Mouse (Mus musculus): ENCODE data around the gene Pla2g15. TPM values are rescaled to one million over a fixed set of nuclear protein-coding genes. Genes with fewer than 3 reads are reported as not detected.

Gene Pla2g15
- polyA plus RNA-seq, 1 experiment from 2014 or later: 8.8 TPM

DNA sequence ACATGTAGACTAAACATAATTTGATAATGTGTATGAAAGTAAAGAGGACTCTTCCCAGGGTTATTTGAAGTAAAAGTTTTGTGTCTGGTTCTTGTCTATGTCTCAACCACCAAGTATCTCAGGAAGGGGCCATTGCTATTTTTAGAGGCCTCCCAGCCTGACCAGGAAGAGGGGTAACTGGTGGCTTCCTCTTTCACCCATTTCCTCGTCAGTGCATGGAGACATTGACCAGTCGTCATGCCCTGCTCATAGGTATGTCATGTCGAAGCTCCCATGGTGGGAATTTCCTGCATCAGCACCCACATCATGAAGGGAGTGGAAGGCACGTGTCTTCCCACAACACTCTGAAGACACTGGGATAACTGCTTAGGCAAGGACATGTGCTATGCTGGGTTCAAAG is 2.7 kb downstream of the Pla2g15 start:
- H3K27ac ChIP-seq (ENCODE audit: low read length): no peak overlapping the region
- H3K4me3 ChIP-seq (ENCODE audit: low read depth, low read length): no peak overlapping the region
- H3K4me2 ChIP-seq (ENCODE audit: low read depth, low read length): no peak overlapping the region
- H3K9ac ChIP-seq (ENCODE audit: low read depth, low read length): no peak overlapping the region
- ATAC-seq (ENCODE audit: low read depth): no peak
- peaks cover 15% of the 10 kb centered on the region for H3K4me1 ChIP-seq (ENCODE audit: control insufficient read depth, low read depth, low read length)
- 16% methylated on average over 4 of the region's 4 CpGs for WGBS (ENCODE audit: insufficient replicate concordance)
- no peaks in the 10 kb centered on the region for H3K27me3 ChIP-seq (ENCODE audit: control insufficient read depth, insufficient read depth, low read depth, low read length)
- no peaks in the 10 kb centered on the region for H3K9me3 ChIP-seq (replicated peaks; ENCODE audit: control insufficient read depth, low read length)
- no peaks in the 10 kb centered on the region for H3K36me3 ChIP-seq (ENCODE audit: control insufficient read depth, insufficient read depth)

DNA sequence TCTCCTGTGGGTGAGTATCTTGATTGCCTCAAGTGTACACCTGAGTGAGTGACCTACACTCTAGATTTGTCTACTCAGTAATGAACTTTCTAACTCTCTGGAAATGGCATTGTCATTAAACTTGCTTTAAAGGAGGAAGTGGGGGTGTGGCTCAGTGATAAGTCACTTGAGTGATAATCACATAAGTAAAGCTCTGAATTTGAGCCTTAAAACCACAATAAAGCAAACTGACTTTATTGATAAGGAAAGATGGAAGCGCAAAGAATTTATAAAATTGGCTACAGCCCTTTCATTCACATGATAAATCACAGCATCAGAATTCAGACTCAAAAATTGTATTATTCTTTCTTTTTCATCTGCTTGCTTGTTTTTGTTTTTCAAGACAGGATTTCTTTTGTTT is 7.2 kb downstream of the Pla2g15 start:
- no peak for ATAC-seq (ENCODE audit: low read depth)
- no peak overlapping the region for H3K4me3 ChIP-seq (ENCODE audit: low read depth, low read length)
- peaks cover 6% of the 10 kb centered on the region for H3K4me1 ChIP-seq (ENCODE audit: control insufficient read depth, low read depth, low read length)
- no peaks in the 10 kb centered on the region for H3K9me3 ChIP-seq (replicated peaks; ENCODE audit: control insufficient read depth, low read length)
- no peaks in the 10 kb centered on the region for H3K27me3 ChIP-seq (ENCODE audit: control insufficient read depth, insufficient read depth, low read depth, low read length)
- no peak overlapping the region for H3K4me2 ChIP-seq (ENCODE audit: low read depth, low read length)
- no peak overlapping the region for H3K27ac ChIP-seq (ENCODE audit: low read length)
- no peak overlapping the region for H3K9ac ChIP-seq (ENCODE audit: low read depth, low read length)
- no peaks in the 10 kb centered on the region for H3K36me3 ChIP-seq (ENCODE audit: control insufficient read depth, insufficient read depth)
- WGBS (ENCODE audit: insufficient replicate concordance): 26% methylated on average over 1 of the region's 1 CpGs

DNA sequence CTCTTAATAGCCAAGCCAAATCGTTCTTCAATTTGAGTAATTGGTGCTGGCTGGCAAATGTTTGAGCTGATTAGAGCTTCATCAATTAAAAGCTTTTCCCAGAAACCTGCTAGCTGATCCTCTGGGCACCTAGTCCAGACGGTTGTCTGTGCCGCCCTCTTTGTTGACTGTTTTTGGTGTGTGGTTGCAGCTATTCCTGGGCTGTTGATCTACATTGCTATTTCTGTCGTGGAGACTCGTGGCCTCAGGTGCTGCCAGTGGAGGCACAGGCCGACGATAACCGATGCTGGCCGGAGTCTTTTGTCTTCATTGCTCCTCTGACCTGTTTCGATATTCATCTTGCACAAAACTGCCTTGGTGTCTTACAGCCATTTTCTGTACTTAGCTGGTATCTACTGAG is 8.2 kb downstream of the Pla2g15 start:
- Histone ChIP-seq H3K27me3 (ENCODE audit: control insufficient read depth, insufficient read depth, low read depth, low read length) (no peaks in the 10 kb centered on the region), H3K27ac (ENCODE audit: low read length) (no peak overlapping the region), H3K36me3 (ENCODE audit: control insufficient read depth, insufficient read depth) (no peaks in the 10 kb centered on the region), H3K4me2 (ENCODE audit: low read depth, low read length) (no peak overlapping the region), H3K4me3 (ENCODE audit: low read depth, low read length) (no peak overlapping the region), H3K9ac (ENCODE audit: low read depth, low read length) (no peak overlapping the region), H3K9me3 (replicated peaks; ENCODE audit: control insufficient read depth, low read length) (no peaks in the 10 kb centered on the region), H3K4me1 (ENCODE audit: control insufficient read depth, low read depth, low read length) (peaks cover 3% of the 10 kb centered on the region)
- no peak for ATAC-seq (ENCODE audit: low read depth)
- WGBS (ENCODE audit: insufficient replicate concordance): 80% methylated on average over 10 of the region's 10 CpGs

DNA sequence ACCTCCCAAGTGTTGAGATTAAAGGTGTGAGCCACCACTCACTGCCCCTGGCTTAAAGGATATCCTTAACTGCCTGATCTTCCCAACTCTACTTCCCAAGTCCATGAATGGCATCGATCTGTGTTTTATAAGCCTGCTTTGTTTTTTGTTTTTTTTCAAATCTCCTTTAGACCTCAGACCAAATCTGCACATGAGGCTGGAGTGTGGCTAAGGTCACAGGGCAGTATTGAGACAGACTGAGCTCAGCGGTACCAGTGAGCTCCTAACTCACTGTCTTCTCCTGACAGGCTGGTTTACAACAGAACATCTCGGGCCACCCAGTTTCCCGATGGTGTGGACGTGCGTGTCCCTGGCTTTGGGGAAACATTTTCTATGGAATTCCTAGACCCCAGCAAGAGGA is 9.7 kb downstream of the Pla2g15 start:
- Histone ChIP-seq H3K27ac (ENCODE audit: low read length) (no peak overlapping the region), H3K4me2 (ENCODE audit: low read depth, low read length) (no peak overlapping the region), H3K4me1 (ENCODE audit: control insufficient read depth, low read depth, low read length) (no peaks in the 10 kb centered on the region), H3K9ac (ENCODE audit: low read depth, low read length) (no peak overlapping the region), H3K4me3 (ENCODE audit: low read depth, low read length) (no peak overlapping the region), H3K36me3 (ENCODE audit: control insufficient read depth, insufficient read depth) (no peaks in the 10 kb centered on the region), H3K9me3 (replicated peaks; ENCODE audit: control insufficient read depth, low read length) (no peaks in the 10 kb centered on the region), H3K27me3 (ENCODE audit: control insufficient read depth, insufficient read depth, low read depth, low read length) (no peaks in the 10 kb centered on the region)
- no peak for ATAC-seq (ENCODE audit: low read depth)
- WGBS (ENCODE audit: insufficient replicate concordance): 83% methylated on average over 6 of the region's 6 CpGs

DNA sequence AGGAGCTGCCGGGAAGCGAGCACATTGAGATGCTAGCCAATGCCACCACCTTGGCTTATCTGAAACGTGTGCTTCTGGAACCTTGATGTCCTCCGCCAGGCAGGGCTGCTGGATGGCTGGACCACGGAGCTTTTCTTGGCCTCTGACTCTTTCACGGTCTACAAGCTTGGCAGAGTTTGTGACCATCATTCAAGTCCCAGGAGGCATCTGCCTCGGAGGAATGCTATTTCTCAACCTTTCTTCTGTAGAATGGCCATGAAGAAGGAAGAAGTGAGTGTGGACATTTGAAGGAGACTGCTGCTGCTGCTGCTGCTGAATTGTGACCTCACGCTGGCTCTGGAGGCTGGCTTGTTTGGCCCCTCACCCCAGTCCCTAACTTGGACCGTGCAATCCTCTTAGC is 13.1 kb downstream of the Pla2g15 start:
- 79% methylated on average over 9 of the region's 9 CpGs for WGBS (ENCODE audit: insufficient replicate concordance)
- H3K27me3 ChIP-seq (ENCODE audit: control insufficient read depth, insufficient read depth, low read depth, low read length): peaks cover 3% of the 10 kb centered on the region; the same call in 1 of the 2 replicates
- H3K9me3 ChIP-seq (replicated peaks; ENCODE audit: control insufficient read depth, low read length): no peaks in the 10 kb centered on the region
- H3K27ac ChIP-seq (ENCODE audit: low read length): no peak overlapping the region
- no peak overlapping the region for H3K4me2 ChIP-seq (ENCODE audit: low read depth, low read length)
- H3K36me3 ChIP-seq (ENCODE audit: control insufficient read depth, insufficient read depth): no peaks in the 10 kb centered on the region
- no peak overlapping the region for H3K4me3 ChIP-seq (ENCODE audit: low read depth, low read length)
- no peak for ATAC-seq (ENCODE audit: low read depth)
- H3K9ac ChIP-seq (ENCODE audit: low read depth, low read length): no peak overlapping the region
- H3K4me1 ChIP-seq (ENCODE audit: control insufficient read depth, low read depth, low read length): peaks cover 3% of the 10 kb centered on the region

DNA sequence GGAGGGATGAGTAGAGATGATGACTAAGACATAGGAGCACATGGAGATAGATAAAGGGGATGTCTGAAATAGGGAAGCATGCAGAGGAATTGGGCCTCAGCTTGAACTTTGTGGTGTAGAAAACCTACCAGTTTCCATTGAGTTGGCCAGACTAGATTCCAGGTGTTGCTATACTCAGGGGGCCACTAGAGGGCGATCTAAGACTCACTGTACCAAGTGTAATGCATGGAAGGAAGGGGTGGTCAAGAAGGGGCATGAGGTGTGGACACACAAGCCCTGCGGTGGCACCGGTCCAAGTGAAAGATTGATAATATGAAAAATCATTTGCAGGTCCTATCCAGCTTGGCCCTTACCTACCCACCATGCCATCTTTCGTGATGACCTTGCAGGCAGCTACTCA is 15.3 kb downstream of the Pla2g15 start:
- no peaks in the 10 kb centered on the region for H3K9me3 ChIP-seq (replicated peaks; ENCODE audit: control insufficient read depth, low read length)
- H3K27me3 ChIP-seq (ENCODE audit: control insufficient read depth, insufficient read depth, low read depth, low read length): peaks cover 9% of the 10 kb centered on the region
- no peak overlapping the region for H3K4me3 ChIP-seq (ENCODE audit: low read depth, low read length)
- peaks cover 17% of the 10 kb centered on the region for H3K4me1 ChIP-seq (ENCODE audit: control insufficient read depth, low read depth, low read length)
- H3K4me2 ChIP-seq (ENCODE audit: low read depth, low read length): no peak overlapping the region
- H3K27ac ChIP-seq (ENCODE audit: low read length): no peak overlapping the region
- WGBS (ENCODE audit: insufficient replicate concordance): 26% methylated on average over 4 of the region's 4 CpGs
- H3K9ac ChIP-seq (ENCODE audit: low read depth, low read length): no peak overlapping the region
- no peak for ATAC-seq (ENCODE audit: low read depth)
- H3K36me3 ChIP-seq (ENCODE audit: control insufficient read depth, insufficient read depth): no peaks in the 10 kb centered on the region

DNA sequence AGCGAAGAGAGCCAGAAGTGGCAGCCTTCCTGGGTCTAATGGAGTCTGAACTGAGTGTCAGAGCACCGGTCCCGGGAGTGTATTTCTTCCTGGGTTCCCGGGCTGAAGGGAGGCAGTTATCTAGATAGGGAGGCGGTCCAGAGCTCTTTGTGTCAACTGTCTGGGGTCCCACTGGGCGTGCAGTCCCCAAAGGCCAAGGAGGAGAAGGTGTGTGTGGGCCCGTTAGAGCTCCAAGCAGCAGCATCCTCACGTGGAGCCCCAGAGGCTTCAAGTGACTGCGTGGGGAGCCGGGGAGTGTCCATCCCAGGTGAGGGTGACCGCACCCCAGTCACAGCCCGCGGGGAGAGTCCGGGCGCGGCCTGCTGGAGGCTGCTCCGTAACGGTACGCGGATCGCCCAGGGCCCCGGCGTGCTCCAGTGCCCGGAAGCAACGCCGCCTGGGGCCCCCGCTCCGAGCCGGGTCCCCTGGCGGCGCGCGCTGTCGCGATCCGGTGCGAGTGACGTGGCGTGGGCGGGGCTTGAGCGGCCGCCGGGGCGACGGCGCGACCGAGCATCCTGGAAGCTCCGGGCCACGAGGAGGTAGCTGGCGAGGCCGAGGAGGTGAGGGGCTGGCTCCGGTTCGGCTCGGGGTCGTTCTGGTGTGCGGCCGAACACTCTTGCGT is 18.3 kb downstream of the Pla2g15 start, which contains the start of gene Slc7a6:
Gene Slc7a6 (plus strand): TSS at position 502 of the 661 bp plus-strand sequence.
- Histone ChIP-seq H3K9me3 (replicated peaks; ENCODE audit: control insufficient read depth, low read length) (no peaks in the 10 kb centered on the region), H3K4me2 (ENCODE audit: low read depth, low read length) (peak within 1 kb of the TSS; percentile 99), H3K36me3 (ENCODE audit: control insufficient read depth, insufficient read depth) (no peaks in the 10 kb centered on the region), H3K9ac (ENCODE audit: low read depth, low read length) (peak within 1 kb of the TSS; percentile 67), H3K4me3 (ENCODE audit: low read depth, low read length) (peak within 1 kb of the TSS; percentile 74), H3K4me1 (ENCODE audit: control insufficient read depth, low read depth, low read length) (peaks cover 17% of the 10 kb centered on the region), H3K27ac (ENCODE audit: low read length) (0 out of 2 replicates have a peak within 1 kb of the TSS, but pooled peaks have one; percentile 8), H3K27me3 (ENCODE audit: control insufficient read depth, insufficient read depth, low read depth, low read length) (peaks cover 9% of the 10 kb centered on the region)
- ATAC-seq (ENCODE audit: low read depth): peak; percentile 88
- under 1% methylated on average over 59 of the region's 59 CpGs for WGBS (ENCODE audit: insufficient replicate concordance)

DNA sequence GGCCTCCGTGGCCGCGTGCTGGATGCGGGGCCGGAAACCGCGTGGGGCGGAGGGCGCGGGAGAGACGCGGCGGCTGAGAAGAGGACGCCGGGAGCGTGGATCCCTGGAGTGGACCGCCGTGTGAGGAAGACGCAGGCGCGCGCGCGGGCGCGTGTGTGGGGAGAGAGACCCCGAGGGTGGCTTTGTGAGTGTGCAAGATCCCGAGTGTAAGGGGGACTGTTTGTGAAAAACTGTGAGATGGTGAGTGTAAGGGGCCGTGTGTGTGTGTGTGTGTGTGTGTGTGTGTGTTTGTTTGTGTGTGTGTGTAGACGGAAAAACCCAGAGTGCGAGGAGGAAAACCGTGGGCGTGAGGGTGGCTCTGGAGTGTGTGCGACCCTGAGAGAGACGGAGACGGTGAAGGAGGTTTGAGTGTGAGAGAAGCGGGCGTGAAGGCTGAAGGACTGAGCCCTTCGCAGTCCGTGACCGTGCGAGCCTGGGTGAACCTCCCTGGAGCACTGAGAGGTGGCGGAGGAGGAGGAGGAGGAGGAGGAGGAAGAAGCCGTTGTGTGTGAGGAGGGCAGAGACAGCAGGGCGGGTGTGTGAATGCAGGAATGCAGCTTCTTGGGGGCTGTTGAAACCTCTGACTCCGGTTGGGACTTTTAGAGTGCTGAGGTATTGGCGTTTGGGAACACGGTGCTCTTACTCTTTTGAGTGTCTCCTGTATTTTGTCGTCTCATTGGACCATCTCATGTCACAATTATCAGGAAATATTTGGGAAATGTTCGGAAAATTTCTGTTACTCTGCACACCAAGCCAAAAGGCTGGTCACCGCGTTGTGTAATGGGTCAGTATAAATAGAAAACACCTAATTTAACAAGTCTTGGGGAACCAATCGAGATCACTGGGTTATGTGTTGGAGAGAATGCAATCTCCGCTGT is 19.1 kb downstream of the Pla2g15 start:
- Histone ChIP-seq H3K4me2 (ENCODE audit: low read depth, low read length) (peak overlapping the region; percentile 99), H3K4me1 (ENCODE audit: control insufficient read depth, low read depth, low read length) (peaks cover 17% of the 10 kb centered on the region), H3K27me3 (ENCODE audit: control insufficient read depth, insufficient read depth, low read depth, low read length) (peaks cover 9% of the 10 kb centered on the region), H3K9ac (ENCODE audit: low read depth, low read length) (peak overlapping the region; percentile 67), H3K36me3 (ENCODE audit: control insufficient read depth, insufficient read depth) (no peaks in the 10 kb centered on the region), H3K9me3 (replicated peaks; ENCODE audit: control insufficient read depth, low read length) (no peaks in the 10 kb centered on the region), H3K27ac (ENCODE audit: low read length) (no peak overlapping the region), H3K4me3 (ENCODE audit: low read depth, low read length) (peak overlapping the region; percentile 74)
- peak; percentile 55 for ATAC-seq (ENCODE audit: low read depth)
- WGBS (ENCODE audit: insufficient replicate concordance): 2% methylated on average over 54 of the region's 54 CpGs
